Mouse (Mus musculus) megakaryocyte, embryonic 14.5 days (primary cell): ENCODE results near the gene Crp. TPM values are rescaled to one million over a fixed set of nuclear protein-coding genes. Genes with fewer than 3 reads are reported as not detected.

Experiments used
- H3K27me3 ChIP-seq: replicated peaks from 2 replicates; pipeline ENCODE3; 2012; ENCODE audit warnings: inconsistent platforms
- H3K36me3 ChIP-seq: replicated peaks from 2 replicates; pipeline ENCODE3; 2012; ENCODE audit warnings: low read length, inconsistent platforms, mixed read lengths
- H3K4me1 ChIP-seq: 2 replicates; pipeline ENCODE4 v1.6.1; 2012; ENCODE audit warnings: inconsistent platforms
- H3K4me3 ChIP-seq: replicated peaks from 2 replicates; pipeline ENCODE3; 2012; ENCODE audit warnings: moderate library complexity, mild to moderate bottlenecking, inconsistent platforms
- H3K9me3 ChIP-seq: 2 replicates; pipeline ENCODE4 v1.6.1; 2012; ENCODE audit warnings: inconsistent platforms
- FLI1 ChIP-seq: IDR thresholded peaks from 2 replicates; pipeline ENCODE4 v1.6.1; 2012; ENCODE audit warnings: low read length, inconsistent platforms, mixed read lengths
- GATA1 ChIP-seq: IDR thresholded peaks from 3 replicates; pipeline ENCODE4 v1.6.1; 2012; ENCODE audit warnings: mixed read lengths, low read length, inconsistent platforms, borderline replicate concordance
- polyA plus RNA-seq: library from polyadenylated mRNA; stranded (reverse); fragments of >175 nt; gene quantifications from 2 replicates; pipeline ENCODE4 v1.2.3, GENCODE M21; 2012; ENCODE audit warnings: low replicate concordance; ENCODE audit not compliant: insufficient read depth

Crp gene
- polyA plus RNA-seq, 1 experiment: not detected

- no peaks in the 10 kb centered on the region for H3K9me3 ChIP-seq
- no peaks in the 10 kb centered on the region for H3K36me3 ChIP-seq
- TF ChIP-seq GATA1 (no peak), FLI1 (no peak)
- no peaks in the 10 kb centered on the region for H3K4me1 ChIP-seq
- H3K27me3 ChIP-seq: no peaks in the 10 kb centered on the region
- no peak overlapping the region for H3K4me3 ChIP-seq
Observed at GRCm38 (mm10) chr1:172848171-172848570, 150.3 kb downstream of the Crp start.

GRCm38 (mm10) chr1:172875265-172875664 is 177.4 kb downstream of the Crp start:
- Histone ChIP-seq H3K9me3 (no peaks in the 10 kb centered on the region), H3K27me3 (no peaks in the 10 kb centered on the region), H3K4me1 (no peaks in the 10 kb centered on the region), H3K4me3 (no peak overlapping the region), H3K36me3 (no peaks in the 10 kb centered on the region)
- no peak for TF ChIP-seq GATA1
- no peak for TF ChIP-seq FLI1

GRCm38 (mm10) chr1:172876675-172877074 is 178.8 kb downstream of the Crp start:
- no peaks in the 10 kb centered on the region for H3K9me3 ChIP-seq
- no peak overlapping the region for H3K4me3 ChIP-seq
- H3K27me3 ChIP-seq: no peaks in the 10 kb centered on the region
- H3K36me3 ChIP-seq: no peaks in the 10 kb centered on the region
- TF ChIP-seq GATA1 (no peak), FLI1 (no peak)
- H3K4me1 ChIP-seq: no peaks in the 10 kb centered on the region

Other genes starting within 250 kb of the Crp start
- not detected in 2 replicates for gene Slamf9, start 222.7 kb upstream of the Crp start, polyA plus RNA-seq
- 0.41 and 0.68 TPM in 2 replicates for gene Igsf9, start 216.3 kb upstream of the Crp start, polyA plus RNA-seq
- 725 and 2,302 TPM in 2 replicates for gene Tagln2, start 198.0 kb upstream of the Crp start, polyA plus RNA-seq
- 0.93 TPM in 1 of 2 replicates, not detected in the other for gene Cfap45, start 177.3 kb upstream of the Crp start, polyA plus RNA-seq
- not detected in 2 replicates for gene Vsig8, start 142.1 kb upstream of the Crp start, polyA plus RNA-seq
- 0.13 TPM in 1 of 2 replicates, not detected in the other for gene Slamf8, start 107.5 kb upstream of the Crp start, polyA plus RNA-seq
- gene Fcrl6, start 95.5 kb upstream of the Crp start, polyA plus RNA-seq: not detected in 2 replicates
- gene Dusp23, start 65.1 kb upstream of the Crp start, polyA plus RNA-seq: 10.0 and 22.8 TPM in 2 replicates
- not detected in 2 replicates for gene Apcs, start 197.0 kb downstream of the Crp start, polyA plus RNA-seq